In the genomic region with DNA sequence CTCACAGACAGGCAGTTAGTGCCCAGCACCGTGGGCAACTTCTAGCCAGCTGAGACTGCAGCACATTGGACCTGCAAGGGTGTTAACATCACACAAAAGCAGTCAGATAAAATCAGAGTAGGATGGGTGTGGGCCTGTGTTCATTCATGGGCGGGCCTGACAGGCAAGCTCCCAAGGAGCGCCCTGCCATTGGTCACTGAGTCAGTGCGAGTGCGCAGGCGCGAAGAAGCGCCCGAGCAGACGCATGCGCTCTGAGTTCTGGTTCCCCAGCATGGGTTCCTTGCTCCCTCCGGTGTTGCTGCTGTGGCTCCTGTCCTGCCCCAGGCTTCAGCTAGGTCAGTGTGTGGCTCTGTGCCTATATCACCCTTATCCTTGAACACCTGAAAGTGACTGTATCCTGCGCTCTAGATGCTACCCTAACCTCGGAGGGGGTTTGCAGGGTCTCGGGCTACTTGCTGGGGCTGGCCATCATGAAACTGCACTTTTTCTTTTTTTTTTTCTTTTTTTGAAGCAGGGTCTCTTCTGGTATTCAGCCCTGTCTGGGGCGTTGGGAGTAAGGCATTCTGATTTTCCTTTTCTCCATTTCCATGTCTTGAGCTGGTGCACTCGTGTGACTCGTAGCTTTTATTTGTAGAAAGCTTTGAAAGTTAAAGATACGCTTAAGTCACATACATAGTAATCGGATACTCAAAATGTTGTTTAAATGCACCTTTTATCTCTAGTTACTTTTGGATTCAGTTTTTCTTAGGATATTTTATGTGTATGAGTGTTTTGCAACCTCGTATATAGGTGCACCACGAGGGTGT, we compare ENCODE assay signal across 8 mouse cellular contexts. TPM values are rescaled to one million over a fixed set of nuclear protein-coding genes. Genes with fewer than 3 reads are reported as not detected.
DNase-seq lines count a peak whose midpoint lies in the region; ATAC-seq lines count a peak whose summit lies in the region.

Sumf2 (plus strand) TSS at position 235 of the 806 bp plus-strand sequence.

- H3K4me2 ChIP-seq in intestine, embryonic 14.5 days (ENCODE audit: low read length), result peak within 1 kb of the TSS; percentile 78

- peaks cover 22% of the 10 kb centered on the region for H3K36me3 ChIP-seq in intestine, embryonic 14.5 days (ENCODE audit: control insufficient read depth, insufficient read depth, low read length)

- peak; percentile 98 for ATAC-seq in intestine, embryonic 14.5 days (replicated peaks; ENCODE audit: low FRiP score, low TSS enrichment, low read depth)

- H3K4me1 ChIP-seq in intestine, embryonic 14.5 days (replicated peaks; ENCODE audit: control insufficient read depth, insufficient read depth, low read length), result no peaks in the 10 kb centered on the region; the same call in 1 of the 2 replicates

- WGBS in intestine, embryonic 14.5 days, result 8% methylated on average over 22 of the region's 22 CpGs

- H3K9me3 ChIP-seq in intestine, embryonic 14.5 days (ENCODE audit: control insufficient read depth, low read length), result no peaks in the 10 kb centered on the region

- H3K27me3 ChIP-seq in intestine, embryonic 14.5 days (replicated peaks; ENCODE audit: control insufficient read depth, insufficient read depth, low read length), result no peaks in the 10 kb centered on the region

- H3K27ac ChIP-seq in intestine, embryonic 14.5 days (ENCODE audit: low read depth), result peak within 1 kb of the TSS; percentile 70

- peak; percentile 96 for DNase-seq in adrenal gland, adult 18-20 months (ENCODE audit: low spot score in 2 of 2)
- DNase-seq in embryo, embryonic 11 days, result peak; percentile 95
- DNase-seq in gastrocnemius, postnatal 25 days, result peak; percentile 93
- peak; percentile 96 for DNase-seq in intestine, embryonic 14.5 days (ENCODE audit: low spot score)
- peak; percentile 97 for DNase-seq in left cerebral cortex, postnatal 14 days (ENCODE audit: low spot score in 2 of 2)
- DNase-seq in mesoderm, embryonic 11.5 days (ENCODE audit: low read depth, low spot score), result peak; percentile 98
- peak; percentile 92 to 93 for DNase-seq in right cerebral cortex, postnatal 36 days (ENCODE audit: low spot score in 2 of 2)
- DNase-seq in yolk sac, embryonic 10.5 days (ENCODE audit: low spot score), result peak; percentile 95

- H3K9ac ChIP-seq in intestine, embryonic 14.5 days (ENCODE audit: low read length), result peak within 1 kb of the TSS; percentile 81

- peak within 1 kb of the TSS; percentile 83 for H3K4me3 ChIP-seq in intestine, embryonic 14.5 days (ENCODE audit: low read depth, low read length)

- intact Hi-C loops in left cerebral cortex, postnatal 14 days (cut with DNase I), result no loop called here

RNA-seq across cellular contexts. Expression of gene Sumf2, which starts in this region (rescaled TPM):
- total RNA-seq in adrenal gland, adult 18-20 months (2021), result 10 to 100 TPM; 25.9 to 39.1 TPM
- total RNA-seq in gastrocnemius, postnatal 25 days (2021), result 1 to 10 TPM; 8.4 to 8.6 TPM
- polyA plus RNA-seq in intestine, embryonic 14.5 days (2014; fragmentation: Nextera tagmentation; extraction: Ambion mirVana), result 47.8 and 49.6 TPM in 2 replicates
- 10 to 100 TPM; 19.0 to 24.0 TPM for total RNA-seq in left cerebral cortex, postnatal 14 days (2021)

Comparison
In these comparisons a context has a peak if more than half of its experiments do, and no peak if none do; other contexts are left out.
1. Peak in every context shown above with its lines: DNase-seq, ATAC-seq, H3K4me3 ChIP-seq and H3K27ac ChIP-seq.